Mouse (Mus musculus): ENCODE measurements around the gene Gja5.

Gene Gja5

DNA sequence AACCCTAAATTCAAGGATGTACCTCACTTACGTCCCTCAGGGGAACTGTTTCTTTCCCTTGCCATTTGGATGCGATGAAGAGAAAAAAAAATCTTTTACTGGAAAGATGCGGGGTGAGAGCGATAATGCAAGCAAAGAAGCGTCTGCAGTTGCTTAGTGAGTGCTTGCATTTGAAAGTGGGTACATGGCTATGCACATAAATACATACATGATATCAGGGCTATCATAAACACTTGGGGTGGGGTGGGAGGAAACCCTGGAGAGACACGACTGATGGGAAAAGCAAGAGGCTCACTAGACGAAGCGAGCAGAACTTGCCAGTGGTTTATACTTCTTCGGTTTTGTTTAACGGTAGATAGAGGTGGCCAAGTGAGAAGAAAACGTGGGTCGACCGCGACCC lies at the start of gene Gja5:
TSS of gene Gja5 (plus strand) at position 301 of the 400 bp plus-strand sequence.
- in situ Hi-C loops (cut with MseI, MboI): loop anchor here (5.0 to 10.0 kb wide), 2 partner anchors 90 to 92 kb away; no protein-coding TSS in a partner anchor

DNA sequence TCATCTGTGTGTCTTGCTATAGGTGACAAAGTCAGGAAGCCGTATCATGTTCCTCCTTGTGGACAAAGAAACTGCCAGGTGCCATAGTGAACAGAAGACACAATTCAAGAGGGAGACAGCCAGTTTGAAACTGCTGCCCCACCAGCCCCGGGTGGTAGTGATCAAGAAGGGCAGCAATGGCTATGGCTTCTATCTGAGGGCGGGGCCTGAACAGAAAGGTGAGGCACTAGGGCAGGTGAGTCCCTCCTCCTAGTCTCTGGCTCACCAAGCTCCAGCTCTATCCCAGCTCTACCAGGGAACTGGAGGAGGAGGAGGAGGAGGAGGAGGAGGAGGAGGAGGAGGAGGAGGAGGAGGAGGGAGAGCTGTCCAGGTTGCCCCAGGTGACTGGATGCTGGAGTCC lies 48.7 kb upstream of the Gja5 start:
- in situ Hi-C loops (cut with MseI, MboI): no loop called here

GRCm38 (mm10) chr3:96860498-96860897 lies 44.0 kb upstream of the Gja5 start:
- in situ Hi-C loops (cut with MseI, MboI): no loop called here

GRCm38 (mm10) chr3:96867863-96868262 lies 36.6 kb upstream of the Gja5 start:
- in situ Hi-C loops (cut with MseI, MboI): no loop called here

DNA sequence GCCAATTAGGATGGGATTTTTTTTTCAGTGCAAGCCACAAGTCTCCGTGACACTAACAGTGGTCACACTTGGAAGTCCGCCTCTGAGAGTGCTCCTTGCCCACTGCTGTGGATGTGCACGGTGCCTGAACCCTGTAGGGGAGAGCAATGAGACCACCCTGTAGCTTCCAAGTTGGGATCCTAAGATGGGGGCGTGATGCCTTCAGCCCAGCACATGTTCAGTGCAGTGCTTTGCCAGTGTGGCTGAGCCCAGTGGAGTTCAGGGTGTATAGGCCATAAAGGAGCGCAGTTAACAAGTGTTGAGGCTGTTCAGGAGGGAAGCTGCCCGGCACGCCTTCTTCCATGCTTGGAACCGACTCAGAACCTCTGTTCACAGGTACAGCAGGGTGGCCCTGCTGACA lies 35.9 kb upstream of the Gja5 start:
- in situ Hi-C loops (cut with MseI, MboI): no loop called here

GRCm38 (mm10) chr3:96869091-96869490 lies 35.4 kb upstream of the Gja5 start:
- in situ Hi-C loops (cut with MseI, MboI): no loop called here

GRCm38 (mm10) chr3:96870270-96870669 lies 34.2 kb upstream of the Gja5 start:
- in situ Hi-C loops (cut with MseI, MboI): no loop called here

DNA sequence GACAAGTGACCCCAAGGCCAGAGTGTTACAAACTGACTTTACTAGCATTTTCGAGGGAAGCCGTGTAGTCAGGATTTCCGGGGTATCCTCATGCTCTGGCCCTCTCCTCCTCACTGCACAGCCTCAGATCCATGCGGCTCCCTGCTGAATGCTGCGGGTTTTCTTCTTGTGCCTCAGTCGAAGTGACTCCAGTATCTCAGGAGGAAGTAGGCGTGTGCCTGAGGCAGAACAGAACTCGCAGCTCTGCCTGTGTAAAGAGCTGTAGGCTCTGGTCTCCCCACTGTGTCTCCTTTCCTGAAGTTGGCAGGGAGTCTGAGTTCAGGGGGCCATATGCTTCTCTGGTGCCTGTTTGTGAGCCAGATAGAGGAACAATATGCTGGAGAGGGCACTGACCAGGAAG lies 33.4 kb upstream of the Gja5 start:
- in situ Hi-C loops (cut with MseI, MboI): no loop called here

GRCm38 (mm10) chr3:96872501-96872900 lies 32.0 kb upstream of the Gja5 start:
- in situ Hi-C loops (cut with MseI, MboI): no loop called here

- in situ Hi-C loops (cut with MseI, MboI): no loop called here
These were observed 29.5 kb upstream of the Gja5 start for GRCm38 (mm10) chr3:96874808-96875571.

GRCm38 (mm10) chr3:96879536-96879935 lies 25.0 kb upstream of the Gja5 start:
- in situ Hi-C loops (cut with MseI, MboI): no loop called here

DNA sequence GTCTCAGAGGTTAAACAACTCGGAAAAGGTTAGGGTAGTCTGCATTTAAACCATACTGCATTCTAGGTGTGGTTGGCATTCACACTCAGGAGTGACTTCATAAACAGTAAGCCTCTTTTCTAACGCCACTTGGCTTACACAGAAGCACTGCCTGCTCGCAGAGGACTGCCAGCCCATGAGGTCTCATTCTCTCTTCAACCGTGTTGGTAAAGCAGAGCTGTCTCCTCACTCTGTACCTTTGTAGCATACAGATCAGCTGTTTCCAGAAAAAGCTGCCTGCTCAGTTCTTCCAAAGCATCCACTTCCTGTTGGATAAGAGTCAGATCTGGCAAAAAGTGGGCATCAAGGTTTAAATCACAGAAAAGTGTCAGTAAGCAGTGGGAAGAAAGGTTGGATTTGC lies 24.1 kb upstream of the Gja5 start:
- in situ Hi-C loops (cut with MseI, MboI): no loop called here

DNA sequence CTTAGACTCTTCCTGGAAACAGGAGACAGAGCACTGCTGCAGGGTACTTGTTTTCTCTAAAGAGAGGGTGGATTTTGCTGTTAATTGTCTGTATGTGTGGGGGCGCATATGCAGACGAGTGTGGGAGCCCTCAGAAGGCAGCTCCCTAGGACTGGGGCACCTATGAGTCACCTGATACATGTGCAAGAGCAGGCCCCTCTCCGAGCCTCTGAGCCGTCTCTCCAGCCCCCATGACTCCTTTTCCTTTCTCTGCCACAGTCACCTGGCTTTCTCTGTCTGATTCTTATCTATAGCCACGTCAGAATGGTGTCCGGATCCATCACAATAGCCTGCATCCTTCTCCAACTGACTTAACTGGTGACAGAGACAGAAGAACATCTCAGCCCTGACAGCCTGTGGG lies 22.9 kb upstream of the Gja5 start:
- in situ Hi-C loops (cut with MseI, MboI): no loop called here

- in situ Hi-C loops (cut with MseI, MboI): no loop called here
These were observed 22.2 kb upstream of the Gja5 start for GRCm38 (mm10) chr3:96882061-96882849.

DNA sequence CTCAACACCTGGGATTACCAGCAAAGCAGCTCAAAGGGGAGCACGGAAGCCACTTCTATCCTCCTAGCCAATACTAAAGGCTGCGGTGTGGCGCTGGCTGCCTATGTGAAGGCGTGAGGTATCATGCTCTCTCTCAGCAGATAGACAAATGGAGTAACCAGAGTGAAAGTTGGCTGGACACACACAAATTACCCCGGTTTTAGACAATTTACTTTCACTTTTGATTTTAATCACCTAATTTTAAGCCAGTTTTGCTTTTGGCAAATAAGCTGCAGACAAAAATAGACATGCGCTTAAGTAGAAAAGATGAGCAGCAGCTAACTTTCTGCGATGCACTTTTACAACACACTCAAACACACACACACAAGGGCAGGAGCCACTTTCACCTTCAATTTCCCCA lies 20.8 kb upstream of the Gja5 start:
- in situ Hi-C loops (cut with MseI, MboI): no loop called here

GRCm38 (mm10) chr3:96902336-96902999 lies 2.0 kb upstream of the Gja5 start:
- in situ Hi-C loops (cut with MseI, MboI): loop anchor here (5.0 to 10.0 kb wide), 2 partner anchors 88 to 90 kb away; no protein-coding TSS in a partner anchor

GRCm38 (mm10) chr3:96904851-96905541 lies 503 bp downstream of the Gja5 start, which contains the start of gene Gpr89:
Gpr89 (minus strand) TSS chr3:96905346.
- in situ Hi-C loops (cut with MseI, MboI): loop anchor here (5.0 to 10.0 kb wide), 2 partner anchors 90 to 93 kb away; no protein-coding TSS in a partner anchor

DNA sequence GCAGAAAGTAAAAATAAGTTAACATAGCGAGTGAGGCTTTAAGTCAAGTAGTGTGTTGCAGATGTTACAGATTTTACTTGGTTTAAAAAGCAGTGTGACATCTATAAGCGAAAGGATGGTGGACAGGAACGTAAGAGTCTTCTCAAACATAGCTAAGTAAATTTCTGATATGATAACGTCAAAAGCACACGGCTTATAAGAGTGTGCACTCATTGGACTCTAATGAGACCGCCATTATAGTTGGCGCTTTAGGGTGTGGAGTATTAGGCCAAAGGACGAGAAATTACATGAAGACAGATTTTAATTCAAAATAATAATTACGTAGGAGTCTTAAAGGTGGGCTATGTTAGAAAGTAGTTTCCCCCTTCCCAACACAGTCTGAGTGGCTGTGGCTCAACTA lies 1.1 kb downstream of the Gja5 start:
- in situ Hi-C loops (cut with MseI, MboI): loop anchor here in 1 of 2 experiments (10.0 kb wide), 1 partner anchor 91 kb away; no protein-coding TSS in a partner anchor

GRCm38 (mm10) chr3:96920991-96921390 lies 16.5 kb downstream of the Gja5 start:
- in situ Hi-C loops (cut with MseI, MboI): no loop called here

DNA sequence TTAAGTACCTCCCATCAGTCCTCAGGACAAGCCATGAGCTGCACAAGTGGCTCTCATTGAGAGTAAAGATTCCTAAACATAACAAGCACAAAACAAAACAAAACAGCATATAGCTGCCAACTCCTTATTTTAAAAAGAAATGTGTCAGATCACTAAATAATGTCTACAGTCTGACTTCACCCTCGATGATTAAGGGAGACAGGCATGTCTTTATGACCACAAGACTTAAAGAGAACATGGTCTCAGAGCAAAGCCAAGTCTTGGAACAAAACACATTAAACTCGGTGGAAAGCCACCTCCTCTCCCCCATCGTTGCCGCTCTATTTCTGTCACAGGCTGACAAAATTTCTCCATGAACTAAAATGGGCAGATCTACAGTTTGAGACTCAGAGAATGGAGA lies 20.1 kb downstream of the Gja5 start:
- in situ Hi-C loops (cut with MseI, MboI): loop anchor here in 1 of 2 experiments (25.0 kb wide), 1 partner anchor 413 kb away; no protein-coding TSS in a partner anchor

DNA sequence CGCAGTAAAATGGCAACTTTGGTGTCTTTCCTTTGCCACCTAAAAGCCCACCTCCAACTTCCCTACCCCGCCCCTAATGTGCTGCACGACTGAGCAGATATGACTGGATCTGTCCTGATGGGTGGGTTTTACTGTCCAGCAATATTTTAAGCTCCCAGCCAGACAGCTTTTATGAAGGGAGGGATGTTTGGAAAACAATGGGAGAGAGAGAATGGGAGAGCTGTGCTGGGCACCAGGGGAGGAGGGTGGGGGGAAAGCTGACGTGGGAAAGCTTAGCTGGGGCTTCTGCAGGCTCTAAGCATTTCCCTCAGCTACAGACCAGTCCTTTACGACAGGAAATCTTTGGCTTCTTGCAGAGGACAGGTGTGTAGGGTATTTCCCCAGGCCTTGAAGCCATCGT lies 21.4 kb downstream of the Gja5 start, which contains the start of gene Gja8:
TSS of gene Gja8 (minus strand) at position 101 of the 400 bp plus-strand sequence.
- in situ Hi-C loops (cut with MseI, MboI): loop anchor here in 1 of 2 experiments (25.0 kb wide), 1 partner anchor 411 kb away; no protein-coding TSS in a partner anchor

Data from mouse trophoblast stem cell (cell line).